Mouse (Mus musculus) embryonic fibroblast, embryonic 13.5 days (primary cell): ENCODE measurements around the gene Actrt2. TPM values are rescaled to one million over a fixed set of nuclear protein-coding genes. Genes with fewer than 3 reads are reported as not detected.

ENCODE experiments used
- H3K27ac ChIP-seq: 2 replicates; pipeline ENCODE4 v1.5.1; 2012; ENCODE audit warnings: low read length, control low read depth, inconsistent platforms; ENCODE audit not compliant: insufficient read depth
- H3K4me1 ChIP-seq: 2 replicates; pipeline ENCODE4 v1.6.1; 2011; ENCODE audit warnings: low read length; ENCODE audit not compliant: control insufficient read depth, insufficient read depth
- H3K4me3 ChIP-seq: 2 replicates; pipeline ENCODE4 v1.5.1; 2011; ENCODE audit warnings: mild to moderate bottlenecking, control low read depth, low read length; ENCODE audit not compliant: insufficient read depth
- CTCF ChIP-seq: IDR thresholded peaks from 2 replicates; pipeline ENCODE4 v1.5.1; 2011; ENCODE audit warnings: mild to moderate bottlenecking, control low read depth, low read length, moderate library complexity, borderline replicate concordance; ENCODE audit not compliant: insufficient read depth
- POLR2A ChIP-seq: IDR thresholded peaks from 2 replicates; pipeline ENCODE4 v1.6.1; 2011; ENCODE audit warnings: low read depth, mild to moderate bottlenecking, control low read depth, low read length, moderate library complexity
- polyA plus RNA-seq: library from polyadenylated mRNA; stranded (reverse); fragments of >200 nt; gene quantifications from 2 replicates; pipeline ENCODE4 v1.2.4, GENCODE M21; 2011; ENCODE audit warnings: low read depth; ENCODE audit not compliant: missing spikeins, insufficient read length

Actrt2 gene
- polyA plus RNA-seq, 1 experiment, result not detected

DNA sequence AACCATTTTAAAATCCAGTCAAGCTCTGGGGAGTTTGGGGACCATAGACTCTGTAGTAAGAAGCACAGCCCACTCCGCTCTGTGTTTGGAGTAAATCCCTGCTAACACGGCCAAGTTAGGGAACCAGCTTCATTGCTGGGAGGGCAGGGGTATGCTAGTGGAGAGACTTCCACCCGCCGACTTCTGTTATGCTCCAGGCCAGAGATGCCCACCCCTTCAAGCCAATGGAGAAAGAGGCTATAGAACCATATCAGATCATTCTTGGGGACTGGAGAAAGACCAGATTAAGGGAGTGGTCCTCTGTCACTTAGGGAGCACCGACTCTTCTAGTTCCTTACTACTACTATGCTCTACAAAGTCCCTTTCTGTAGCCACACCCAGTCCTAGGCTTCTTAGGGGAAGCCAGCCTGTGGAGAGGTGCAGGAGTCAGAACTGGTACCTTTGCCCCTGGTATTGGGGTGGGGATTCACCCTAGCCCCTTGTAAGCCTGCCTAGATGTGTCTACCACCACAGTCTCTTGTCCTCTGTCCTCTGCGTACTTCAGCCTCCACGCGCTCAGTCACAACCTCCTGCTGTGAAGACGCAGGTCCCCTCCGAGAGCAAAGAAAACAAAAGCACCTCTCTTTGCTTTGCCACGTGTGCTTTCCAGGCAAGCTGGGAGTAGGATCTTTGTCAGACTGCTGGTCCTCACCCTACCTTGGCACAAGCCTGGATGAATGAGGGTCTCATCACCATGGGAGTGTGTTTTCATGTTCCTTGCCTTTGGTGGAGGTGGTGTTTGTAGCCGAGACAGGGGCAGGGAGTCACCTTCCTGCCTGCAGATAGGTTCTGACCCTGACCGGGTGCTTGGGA is 27.9 kb downstream of the Actrt2 start:
- no peak for TF ChIP-seq CTCF
- TF ChIP-seq POLR2A, result no peak
- Histone ChIP-seq H3K4me3 (no peak overlapping the region), H3K27ac (no peak overlapping the region), H3K4me1 (no peaks in the 10 kb centered on the region)

DNA sequence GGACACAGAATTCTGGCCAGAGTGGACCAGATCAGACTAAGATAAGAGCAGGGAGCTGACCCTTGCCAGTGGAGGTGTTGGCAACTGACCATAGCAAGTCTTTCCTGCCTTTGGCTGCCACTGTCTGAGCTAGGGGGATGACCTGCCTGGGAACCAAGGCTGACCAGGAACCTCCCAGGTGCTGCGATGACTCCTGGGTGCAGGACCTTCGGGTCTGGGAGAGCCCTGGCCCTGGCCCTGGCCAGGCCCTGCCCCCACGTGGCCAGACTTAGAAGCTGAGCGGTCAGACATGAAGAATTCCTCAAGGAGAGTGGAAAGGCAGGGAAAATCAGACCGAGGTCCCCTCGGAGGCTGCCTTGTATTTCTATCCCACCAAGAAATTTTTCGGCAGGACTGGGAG is 28.5 kb downstream of the Actrt2 start:
- no peak overlapping the region for H3K27ac ChIP-seq
- H3K4me3 ChIP-seq, result no peak overlapping the region
- TF ChIP-seq POLR2A (no peak), CTCF (no peak)
- H3K4me1 ChIP-seq, result no peaks in the 10 kb centered on the region

DNA sequence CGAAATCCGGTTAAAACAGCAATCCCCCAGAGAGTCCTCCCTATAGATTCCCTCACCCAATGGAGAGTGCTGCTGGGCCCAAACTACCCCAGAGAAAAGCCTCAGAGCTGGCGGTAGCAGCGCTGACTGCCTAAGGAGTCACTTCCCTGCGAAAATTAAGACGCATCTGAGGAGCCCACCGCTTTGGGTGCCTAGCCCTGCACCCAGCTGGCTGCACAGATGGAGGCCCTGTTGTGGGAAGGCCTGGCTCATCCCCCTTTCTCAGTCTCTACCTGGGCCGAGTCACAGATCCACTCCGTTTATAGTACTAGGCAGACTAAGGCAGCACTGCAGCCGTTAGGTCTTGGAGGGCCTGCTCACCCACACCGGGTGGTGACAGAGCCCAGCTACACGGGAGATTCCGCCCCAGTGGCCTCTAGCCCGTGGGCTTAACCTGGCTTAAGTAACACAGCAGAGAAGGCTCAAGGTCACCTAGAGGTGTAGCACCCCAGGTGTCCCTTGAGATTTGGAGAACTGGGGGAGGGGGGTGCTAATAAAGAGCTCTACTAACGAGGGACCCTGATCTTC is 29.3 kb downstream of the Actrt2 start:
- Histone ChIP-seq H3K4me3 (peak overlapping the region; percentile 24; the same call in 1 of the 2 replicates), H3K4me1 (no peaks in the 10 kb centered on the region), H3K27ac (no peak overlapping the region)
- no peak for TF ChIP-seq POLR2A
- no peak for TF ChIP-seq CTCF

DNA sequence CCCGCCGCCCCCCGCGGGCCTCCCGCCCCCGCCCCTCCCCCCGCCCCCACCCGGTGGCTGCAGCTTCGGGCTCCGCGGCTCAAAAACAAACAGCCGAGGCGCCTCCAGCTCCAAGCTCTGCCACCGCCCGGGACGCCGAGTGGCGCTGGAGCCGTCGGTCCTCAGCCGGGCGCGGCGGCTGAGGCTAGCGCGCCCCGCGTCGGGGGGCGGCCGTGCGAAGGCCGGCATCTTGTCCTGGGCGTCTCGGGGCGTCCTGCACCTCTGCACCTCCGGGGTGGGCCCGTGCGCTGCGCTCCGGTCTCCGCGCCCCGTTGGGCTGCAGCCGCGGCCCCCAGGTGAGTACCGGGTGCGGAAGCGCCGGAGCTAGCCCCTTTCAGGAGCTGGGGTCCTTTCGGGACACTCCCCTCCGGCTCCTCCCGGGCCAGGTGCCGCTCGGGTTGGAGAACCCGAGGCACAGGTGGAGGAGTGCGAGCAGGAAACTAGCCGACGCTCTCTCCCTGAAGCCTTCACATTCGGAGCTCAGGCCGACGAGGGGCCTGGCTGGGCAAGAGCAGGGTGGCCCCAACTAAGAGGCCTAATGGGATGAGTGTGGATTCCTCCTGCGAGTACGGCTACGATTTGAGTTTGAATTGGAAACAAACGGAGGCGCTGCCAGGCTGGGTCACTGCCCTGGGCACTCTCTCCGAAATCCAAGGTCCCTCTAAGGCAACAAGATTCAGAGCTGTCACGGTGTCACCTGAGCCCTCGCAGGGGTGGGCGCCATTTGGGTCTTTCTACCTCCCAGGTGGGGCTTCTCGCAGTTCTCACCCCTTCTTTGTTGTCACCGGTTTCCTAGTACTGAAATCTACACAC is 30.0 kb downstream of the Actrt2 start:
- TF ChIP-seq CTCF (no peak), POLR2A (no peak)
- Histone ChIP-seq H3K27ac (no peak overlapping the region), H3K4me3 (peak overlapping the region; percentile 24), H3K4me1 (no peaks in the 10 kb centered on the region)

DNA sequence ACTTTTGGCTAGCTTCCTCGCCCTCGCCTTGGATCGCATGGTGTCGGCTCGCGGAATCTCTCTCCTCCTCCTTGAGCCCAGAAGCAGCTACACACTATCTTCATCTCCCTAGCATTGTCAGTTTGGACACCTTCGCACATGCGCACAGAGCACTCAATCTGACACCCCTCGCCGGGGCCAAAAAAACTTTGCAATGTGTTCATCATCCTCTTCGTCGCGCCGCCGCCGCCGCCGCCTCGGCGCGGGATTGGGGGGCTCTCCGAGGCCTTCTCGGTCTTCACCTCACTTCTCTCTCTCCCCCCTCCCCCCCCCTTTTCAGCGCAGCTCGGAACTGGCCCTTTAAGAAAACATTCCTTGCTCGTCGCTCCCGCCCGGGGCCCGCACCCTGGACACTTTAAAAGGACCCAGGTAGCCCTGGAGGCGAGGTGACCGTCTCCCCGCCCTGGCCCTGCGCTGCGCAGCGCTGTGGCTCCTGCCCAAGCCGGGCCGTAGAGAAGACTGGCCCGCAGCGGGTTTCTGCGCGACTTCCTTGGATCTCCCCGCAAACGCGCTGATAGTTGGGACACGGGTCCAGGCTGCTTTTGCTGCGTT is 30.9 kb downstream of the Actrt2 start, which contains the start of gene Prdm16:
Gene Prdm16 (minus strand): TSS at position 153 of the 591 bp plus-strand sequence.
- TF ChIP-seq CTCF (no peak), POLR2A (peak; percentile 67)
- no peaks in the 10 kb centered on the region for H3K4me1 ChIP-seq
- peak within 1 kb of the TSS; percentile 66 for H3K27ac ChIP-seq
- peak within 1 kb of the TSS; percentile 58 for H3K4me3 ChIP-seq

DNA sequence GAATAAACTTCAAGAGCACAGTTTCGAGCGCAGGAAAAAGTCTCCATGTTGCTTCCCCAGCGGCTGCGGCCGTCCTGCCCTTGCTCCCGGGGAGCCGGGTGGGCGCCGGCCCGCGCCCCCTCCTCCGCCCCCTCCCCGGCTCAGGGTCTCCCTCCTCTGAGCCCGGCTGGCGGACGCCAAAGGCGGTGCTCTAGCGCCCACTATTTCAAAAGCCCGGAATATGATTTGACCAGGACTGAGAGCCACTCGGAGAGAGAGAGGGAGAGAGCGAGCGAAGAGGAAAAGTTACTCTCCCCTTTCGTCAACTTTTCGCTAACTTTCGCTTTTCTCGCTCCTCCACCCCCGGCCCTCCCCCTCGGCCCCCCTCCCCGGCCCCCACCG is 31.6 kb downstream of the Actrt2 start:
- H3K4me3 ChIP-seq, result peak overlapping the region; percentile 58
- H3K27ac ChIP-seq, result peak overlapping the region; percentile 66
- H3K4me1 ChIP-seq, result no peaks in the 10 kb centered on the region
- no peak for TF ChIP-seq CTCF
- TF ChIP-seq POLR2A, result no peak; the same call in 1 of the 2 replicates

DNA sequence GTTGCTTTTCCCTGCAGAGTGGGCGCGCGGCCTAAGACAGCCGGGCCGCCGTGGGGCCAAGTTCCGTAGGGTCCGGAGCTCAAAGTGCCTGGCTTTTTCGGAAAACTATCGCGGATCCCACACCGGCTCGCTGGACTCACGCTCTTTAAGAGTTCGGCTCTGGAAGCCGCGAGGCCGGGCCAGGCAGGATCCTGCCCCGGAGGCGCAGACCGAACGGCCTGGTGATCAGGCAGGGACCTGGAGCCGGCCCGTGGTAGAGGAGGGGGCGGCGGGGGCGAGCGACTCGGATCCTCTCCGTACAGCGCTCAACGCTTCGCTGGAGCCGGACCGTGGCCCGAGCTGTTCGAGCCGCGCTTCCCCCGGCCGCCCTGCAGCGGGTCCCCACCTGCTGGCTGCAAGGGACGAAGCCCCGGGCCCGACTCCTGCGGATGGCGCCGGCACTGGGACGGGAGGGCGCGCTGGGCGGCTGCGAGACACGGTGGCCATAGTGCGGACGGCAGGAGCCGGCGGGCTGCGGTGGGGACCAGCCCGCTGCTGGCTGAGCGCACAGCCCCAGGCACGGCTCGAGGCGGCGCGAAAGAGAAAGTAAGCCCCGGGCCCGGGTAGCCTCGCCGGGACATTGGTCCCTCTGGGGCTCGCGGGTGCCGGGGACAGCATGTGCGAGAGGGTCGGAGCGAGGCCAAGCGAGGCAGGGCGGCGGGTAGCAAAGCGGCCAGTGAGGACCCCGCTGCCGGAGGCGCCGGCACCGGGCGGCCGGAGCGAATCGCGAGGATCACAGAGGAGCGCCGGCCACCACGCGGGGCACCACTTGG is 32.2 kb downstream of the Actrt2 start:
- H3K27ac ChIP-seq, result peak overlapping the region; percentile 66
- no peaks in the 10 kb centered on the region for H3K4me1 ChIP-seq
- H3K4me3 ChIP-seq, result peak overlapping the region; percentile 58
- TF ChIP-seq CTCF, result no peak
- no peak for TF ChIP-seq POLR2A

DNA sequence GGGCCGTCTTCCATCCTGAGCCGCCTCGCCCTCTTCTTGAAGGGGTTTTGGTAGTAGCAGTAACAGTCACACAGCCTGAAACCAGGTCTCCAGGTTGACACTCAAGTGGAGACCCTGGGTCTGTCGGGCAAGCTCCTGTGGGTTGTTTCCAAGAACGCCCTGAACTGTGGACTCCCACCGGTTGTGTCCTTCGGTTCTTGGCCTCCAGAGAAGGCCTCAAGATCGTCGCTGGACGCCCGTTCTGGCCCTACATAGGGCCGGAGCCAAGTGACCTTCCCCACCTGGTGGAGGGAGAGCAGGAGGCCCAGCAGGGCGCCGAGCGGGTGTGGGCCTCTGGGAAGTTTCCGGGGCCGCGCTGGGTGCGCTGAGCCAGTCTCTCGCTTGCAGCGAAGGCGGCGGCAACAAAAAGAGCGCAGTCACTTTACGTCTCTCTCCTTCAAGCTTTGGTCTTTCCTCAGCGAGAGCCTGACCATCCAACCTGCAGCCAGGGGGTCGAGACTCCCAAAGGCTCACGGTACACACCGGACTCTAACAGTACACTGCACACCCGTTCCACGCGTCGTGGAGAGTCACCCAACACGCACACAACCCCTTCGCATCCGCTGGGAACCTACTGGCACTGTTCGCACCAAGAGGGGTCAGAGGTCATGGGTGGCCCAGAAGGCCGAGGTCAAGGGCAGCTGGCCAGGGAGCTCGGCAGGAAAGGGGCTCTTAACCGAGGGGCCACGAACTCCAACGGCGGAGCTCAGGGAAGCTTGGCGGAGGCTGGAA is 33.0 kb downstream of the Actrt2 start:
- TF ChIP-seq POLR2A, result no peak
- no peak for TF ChIP-seq CTCF
- Histone ChIP-seq H3K4me3 (peak overlapping the region; percentile 58), H3K4me1 (no peaks in the 10 kb centered on the region), H3K27ac (no peak overlapping the region)
